Mouse (Mus musculus) embryonic fibroblast, embryonic 13.5 days (primary cell): ENCODE data around the gene 3110082I17Rik.

Experiments
- CTCF ChIP-seq: IDR thresholded peaks from 2 replicates; pipeline ENCODE4 v1.5.1; 2011; ENCODE audit warnings: mild to moderate bottlenecking, control low read depth, low read length, moderate library complexity, borderline replicate concordance; ENCODE audit not compliant: insufficient read depth
- POLR2A ChIP-seq: IDR thresholded peaks from 2 replicates; pipeline ENCODE4 v1.6.1; 2011; ENCODE audit warnings: low read depth, mild to moderate bottlenecking, control low read depth, low read length, moderate library complexity

DNA sequence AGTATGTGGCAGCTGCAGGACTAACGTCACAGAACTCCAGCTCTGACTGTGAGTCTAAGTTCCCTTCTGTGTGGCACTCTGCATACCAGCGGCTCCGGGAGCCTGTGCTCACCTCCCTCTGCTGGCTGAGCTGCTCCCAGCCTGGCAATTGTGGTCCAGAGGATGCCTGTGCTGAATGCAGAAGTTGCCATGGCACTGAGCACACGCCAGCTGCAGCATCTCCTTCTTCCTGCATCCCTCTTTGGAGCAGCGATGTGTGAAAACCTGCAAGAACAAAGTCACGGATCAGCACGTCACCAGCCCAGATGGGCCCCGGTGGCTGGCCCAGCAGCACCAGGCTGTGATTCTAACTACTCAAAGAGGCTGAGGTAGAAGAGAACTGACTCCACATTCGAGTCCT, 14.4 kb upstream of the 3110082I17Rik start:
- TF ChIP-seq CTCF (no peak), POLR2A (no peak)
